Mouse (Mus musculus): ENCODE measurements around the gene Qpctl. TPM values are rescaled to one million over a fixed set of nuclear protein-coding genes. Genes with fewer than 3 reads are reported as not detected.
"Not testable (repeated sequence)": the region's sequence is repeated elsewhere in the genome, so short reads cannot be mapped to it uniquely, and the experiment has no call there.

Gene Qpctl
- total RNA-seq, 2 experiments from 2014 or later, result 17.9 to 19.7 TPM

DNA sequence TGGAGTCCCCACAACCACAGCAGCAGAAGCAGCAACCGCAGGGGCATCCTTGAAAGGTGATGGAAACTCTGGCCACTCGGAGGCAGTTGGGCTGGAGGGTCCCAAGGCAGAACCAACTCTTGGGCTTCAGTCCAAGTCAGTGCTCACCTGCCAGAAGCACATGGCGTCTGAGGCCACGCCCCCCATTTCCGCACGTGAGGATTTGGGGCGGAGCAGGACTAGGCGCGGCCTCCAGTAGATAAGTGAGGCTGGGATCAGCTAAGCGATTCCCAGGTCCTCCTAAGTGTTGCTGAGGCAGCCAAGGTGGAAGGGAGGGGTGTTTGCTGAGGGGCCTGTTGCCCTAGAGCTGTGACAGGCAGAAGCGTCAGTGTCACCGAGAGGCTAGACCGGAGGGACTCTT lies 15.9 kb upstream of the Qpctl start:
- DNase-seq (ENCODE audit: extremely low spot score in 1 of 2, low spot score in 1 of 2), result no peak

DNA sequence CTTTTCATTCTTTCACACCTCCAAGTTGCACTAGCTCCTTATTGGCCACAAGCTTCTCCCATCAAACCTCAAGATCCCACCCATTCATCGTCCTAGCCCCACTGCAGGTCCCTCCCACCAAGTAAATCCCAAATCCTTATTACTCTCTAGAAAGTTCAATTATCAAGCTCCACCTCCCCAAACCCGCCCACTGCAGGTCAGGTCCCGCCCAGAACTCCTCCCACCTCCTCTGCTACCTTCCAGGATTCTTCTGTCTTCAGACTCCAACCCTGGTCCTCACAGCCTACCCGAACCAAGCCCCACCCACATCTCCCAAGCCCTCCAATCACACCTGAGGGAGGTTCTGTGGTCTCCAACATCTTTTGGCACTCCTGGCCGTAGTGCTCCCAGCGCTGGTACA lies 15.1 kb upstream of the Qpctl start:
- no peak for DNase-seq (ENCODE audit: extremely low spot score in 1 of 2, low spot score in 1 of 2)

DNA sequence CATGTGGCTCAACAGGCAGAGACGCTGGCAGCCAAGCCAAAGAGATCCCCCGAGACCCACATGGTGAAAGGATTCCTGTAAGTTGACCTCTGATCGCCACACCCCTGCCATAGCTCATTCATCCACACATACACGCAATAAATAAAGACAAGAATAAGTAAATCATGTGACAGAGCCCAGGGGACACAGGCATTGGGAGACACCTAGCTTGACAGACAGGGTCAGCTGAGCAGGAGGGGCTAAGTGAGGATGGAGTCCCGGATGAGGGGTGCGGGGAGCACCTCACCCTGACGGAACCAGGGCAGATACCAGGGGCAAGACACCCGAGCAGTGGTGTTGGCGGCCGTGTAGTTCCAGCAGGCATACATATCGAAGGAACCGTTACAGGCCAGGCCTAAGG lies 14.7 kb upstream of the Qpctl start:
- DNase-seq (ENCODE audit: extremely low spot score in 1 of 2, low spot score in 1 of 2), result no peak

DNA sequence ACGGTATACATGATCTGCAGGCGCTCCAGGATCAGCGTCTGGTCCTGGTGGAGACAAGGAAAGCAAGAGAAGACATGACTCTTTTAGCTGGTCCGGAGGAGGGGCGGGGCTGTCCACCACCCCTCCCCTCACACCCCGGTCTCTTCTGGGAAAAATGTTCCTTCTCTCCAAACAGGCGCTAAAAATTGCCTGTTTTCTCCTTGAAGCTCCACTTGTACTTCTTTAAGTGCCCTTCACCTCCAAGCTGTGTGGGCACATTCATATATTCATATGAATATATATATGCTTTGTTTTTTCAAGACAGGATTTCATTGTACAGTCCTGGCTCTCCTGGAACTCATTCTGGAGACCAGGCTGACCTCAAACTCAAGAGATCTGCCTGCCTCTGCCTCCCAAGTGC lies 13.8 kb upstream of the Qpctl start:
- no peak for DNase-seq (ENCODE audit: extremely low spot score in 1 of 2, low spot score in 1 of 2)

DNA sequence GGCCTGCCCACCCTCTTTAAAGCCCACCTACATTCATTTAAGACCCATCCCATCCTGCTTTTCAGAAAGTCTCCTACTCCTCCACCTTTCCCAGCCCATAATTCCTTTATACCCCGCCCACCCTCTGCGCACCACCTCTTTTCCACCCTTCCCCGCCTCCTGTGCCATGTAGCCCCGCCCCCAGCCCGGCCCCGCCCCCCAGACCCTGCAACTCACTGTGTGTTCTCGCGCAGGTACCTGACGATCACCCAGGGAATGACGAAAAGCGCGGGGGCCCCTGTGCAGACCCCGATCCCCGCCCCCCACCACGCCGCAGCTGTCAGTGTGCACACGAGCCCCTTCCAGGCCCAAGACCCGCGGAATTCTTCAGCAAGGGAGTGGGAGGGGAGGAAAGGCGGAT lies 11.0 kb upstream of the Qpctl start:
- no peak for DNase-seq (ENCODE audit: extremely low spot score in 1 of 2, low spot score in 1 of 2)

DNA sequence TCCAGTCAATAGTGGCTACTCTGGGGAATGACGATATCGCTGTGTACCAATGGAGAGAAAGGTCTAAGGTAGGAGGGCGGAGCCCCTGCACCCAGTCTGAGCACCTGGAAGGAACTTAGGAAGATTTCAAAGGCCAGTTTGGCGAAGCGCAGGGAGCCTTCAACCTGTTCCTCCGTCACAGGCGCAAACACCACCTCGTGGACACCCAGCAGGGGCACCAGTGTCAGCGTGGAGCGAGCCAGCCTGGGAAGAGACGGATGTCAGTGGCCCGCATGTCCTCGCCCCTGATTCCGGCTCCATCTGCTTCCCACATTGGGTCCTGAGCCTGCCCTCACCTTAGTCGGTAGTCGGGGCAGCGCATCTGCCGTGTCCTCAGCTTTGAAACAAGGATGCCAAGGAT lies 10.3 kb upstream of the Qpctl start:
- no peak for DNase-seq (ENCODE audit: extremely low spot score in 1 of 2, low spot score in 1 of 2)

DNA sequence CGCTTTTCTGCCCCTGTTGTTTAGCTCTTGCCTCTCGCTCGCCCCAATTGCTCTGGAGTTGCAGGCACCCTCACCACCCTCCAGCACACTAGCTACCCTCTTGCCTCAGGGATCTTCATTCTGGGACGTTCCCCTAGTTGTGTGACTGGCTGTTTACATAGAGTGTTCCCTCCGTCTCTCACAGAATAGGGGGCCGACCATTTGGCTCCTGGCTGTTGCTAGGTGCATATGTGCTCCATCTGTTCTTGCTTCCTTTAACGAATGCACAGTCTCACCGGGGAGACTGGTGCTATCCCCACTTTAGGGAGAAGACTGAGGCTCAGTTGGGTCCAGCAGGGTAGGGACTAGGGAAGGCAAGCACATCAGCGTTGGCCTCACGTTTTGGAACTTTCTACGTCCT lies 9.5 kb upstream of the Qpctl start:
- no peak for DNase-seq (ENCODE audit: extremely low spot score in 1 of 2, low spot score in 1 of 2)

DNA sequence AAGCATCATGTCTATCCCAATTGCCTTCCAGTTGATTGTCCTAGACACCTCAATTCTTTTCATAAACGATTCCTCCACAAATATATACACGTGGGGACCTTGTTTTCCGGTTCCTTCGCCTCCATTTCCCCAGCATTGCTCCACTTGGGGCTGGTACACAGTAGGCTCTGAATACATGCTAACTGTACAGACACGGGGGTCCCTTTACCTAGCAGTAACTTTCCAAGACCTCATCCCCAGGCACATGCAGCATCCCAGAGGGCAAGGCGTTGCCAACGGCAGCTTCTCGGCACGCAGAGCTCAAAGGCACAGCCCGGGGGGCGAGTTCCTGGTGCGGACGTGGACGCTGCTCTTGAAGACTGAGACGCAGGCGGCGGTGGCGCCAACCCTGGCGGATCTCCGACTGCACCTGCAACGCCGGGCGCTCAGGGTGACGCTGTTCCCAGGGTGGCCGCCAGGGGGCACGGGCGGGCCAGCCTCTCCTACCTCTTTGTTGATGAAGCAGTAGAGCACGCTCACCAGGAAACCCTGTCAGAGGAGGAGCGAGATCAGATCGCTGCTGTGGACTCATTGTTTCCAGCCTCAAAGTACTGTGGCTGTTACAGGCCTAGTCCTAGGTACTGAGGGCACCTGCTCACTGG lies 8.2 kb upstream of the Qpctl start:
- peak; percentile 96 to 97 for DNase-seq (ENCODE audit: extremely low spot score in 1 of 2, low spot score in 1 of 2)

DNA sequence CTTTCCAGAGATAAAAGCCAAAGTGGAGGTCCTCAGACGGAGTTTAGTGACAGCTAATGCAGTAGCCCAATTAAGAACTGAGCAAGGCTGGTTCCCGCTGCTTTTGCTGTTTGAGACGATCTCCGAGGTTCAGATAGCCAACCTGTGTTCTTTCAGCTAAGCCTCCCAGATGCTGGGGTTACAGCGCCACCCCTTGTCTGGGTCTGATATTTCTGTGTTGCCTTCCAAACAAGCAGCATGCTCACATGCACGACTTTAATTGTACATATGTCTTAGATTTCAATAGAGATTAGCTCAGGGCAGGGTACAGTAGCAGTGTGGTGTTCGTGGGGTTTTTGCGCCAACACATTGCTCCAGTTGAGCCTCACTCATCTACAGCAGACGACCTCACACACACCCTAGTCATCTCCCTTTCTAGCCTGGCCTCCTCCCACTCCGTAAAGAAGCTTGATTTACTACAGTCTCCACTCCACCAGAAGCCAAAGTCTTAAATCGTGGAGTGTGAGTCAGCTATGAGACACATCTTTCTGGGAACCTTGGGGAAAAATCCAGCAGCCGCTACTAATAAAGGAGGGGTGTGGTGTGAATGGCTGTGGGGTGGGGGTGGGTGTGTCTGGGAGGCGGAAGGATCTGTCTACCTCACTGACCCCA lies 6.9 kb upstream of the Qpctl start:
- DNase-seq (ENCODE audit: extremely low spot score in 1 of 2, low spot score in 1 of 2), result no peak

DNA sequence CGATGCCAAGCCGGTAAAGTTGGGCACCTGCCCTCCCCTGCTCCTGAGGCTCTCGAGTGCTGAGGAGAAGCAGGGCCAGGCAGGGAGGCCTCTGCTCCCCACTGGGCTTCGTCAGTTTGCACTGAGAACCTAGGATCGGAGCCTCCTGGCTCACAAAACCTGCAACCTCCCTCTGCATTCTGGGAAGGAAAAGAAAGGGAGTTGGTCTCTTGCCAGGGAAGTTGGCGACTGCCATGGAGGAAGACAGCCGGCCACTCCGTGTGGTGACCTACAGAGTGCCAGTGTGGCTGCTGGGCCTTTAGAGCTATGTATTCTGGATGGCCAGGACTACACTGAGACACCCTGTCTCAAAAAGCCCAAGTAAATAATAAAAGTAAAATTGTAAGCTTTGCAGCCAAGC lies 5.7 kb upstream of the Qpctl start:
- no peak for DNase-seq (ENCODE audit: extremely low spot score in 1 of 2, low spot score in 1 of 2)

DNA sequence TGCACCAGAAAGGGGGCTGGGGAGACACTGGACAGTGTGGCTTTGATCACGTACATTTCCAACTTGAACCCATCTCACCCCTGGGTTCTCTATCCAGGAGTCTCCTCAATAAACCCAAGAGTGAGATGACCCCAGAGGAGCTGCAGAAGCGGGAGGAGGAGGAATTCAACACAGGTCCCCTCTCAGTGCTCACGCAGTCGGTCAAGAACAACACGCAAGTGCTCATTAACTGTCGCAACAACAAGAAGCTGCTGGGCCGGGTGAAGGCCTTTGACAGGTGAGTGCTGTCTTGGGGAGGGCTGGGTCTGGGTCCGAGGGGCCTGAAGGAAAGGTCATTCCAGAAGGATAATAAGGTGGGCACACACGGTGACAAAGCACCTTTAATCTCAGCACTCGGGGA lies 2.0 kb upstream of the Qpctl start:
- DNase-seq (ENCODE audit: extremely low spot score in 1 of 2, low spot score in 1 of 2), result not testable (repeated sequence)

DNA sequence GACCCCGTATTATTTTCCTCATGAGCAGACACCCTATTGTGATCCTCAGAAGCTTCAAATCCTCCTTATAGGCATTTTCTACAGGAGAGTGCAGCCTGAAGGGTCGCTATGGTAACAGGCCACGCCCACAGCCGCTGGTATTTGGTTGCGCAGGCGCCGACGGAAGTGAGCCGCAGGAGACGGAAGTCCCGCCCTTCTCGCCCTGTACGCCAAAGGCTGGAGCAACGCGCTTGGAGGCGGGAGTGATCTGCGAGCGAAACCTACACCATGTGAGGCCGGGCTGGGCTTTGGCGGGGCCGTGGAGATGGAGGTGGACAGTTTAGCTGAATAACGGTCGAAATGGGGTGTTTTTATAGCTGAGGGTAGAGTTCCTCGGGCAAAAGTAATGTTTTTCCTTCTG lies 535 bp upstream of the Qpctl start, which contains the start of gene Snrpd2:
Gene Snrpd2, plus strand, starts transcription at position 97 of the 400 bp plus-strand sequence.
- DNase-seq (ENCODE audit: extremely low spot score in 1 of 2, low spot score in 1 of 2), result peak; percentile 92 to 96

DNA sequence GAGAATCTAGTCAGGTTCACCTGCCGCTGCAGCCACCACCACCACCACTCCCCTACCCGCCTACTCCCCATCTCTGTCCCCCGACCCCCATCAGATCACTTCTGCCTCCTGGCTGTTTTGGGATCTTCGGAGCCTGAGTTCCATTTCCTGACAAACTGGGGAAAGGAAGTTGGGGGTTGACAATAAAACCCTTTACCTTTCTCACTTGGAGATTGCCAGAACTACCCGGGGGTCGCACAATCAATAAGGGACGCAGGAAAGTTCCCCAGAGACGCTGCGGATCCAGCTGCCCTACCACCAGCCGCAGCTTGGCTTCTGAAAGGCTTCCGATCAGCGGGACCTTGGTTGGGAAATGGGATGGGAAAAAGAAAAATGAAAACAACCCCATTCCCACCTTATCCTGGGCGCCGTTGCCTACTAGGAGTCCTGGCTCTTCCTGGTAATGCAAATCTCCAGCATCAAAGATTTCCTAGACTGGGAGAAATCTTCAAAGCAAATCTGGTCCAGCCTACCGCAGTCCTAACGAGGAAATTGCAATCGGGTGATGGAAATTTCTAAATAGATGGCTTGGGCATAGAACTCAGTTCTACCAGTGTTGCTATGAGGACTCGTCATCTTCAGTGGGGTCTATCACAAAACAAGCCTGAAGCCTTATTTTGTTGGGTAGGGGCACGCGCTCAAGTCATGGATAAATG lies 764 bp downstream of the Qpctl start:
- DNase-seq (ENCODE audit: extremely low spot score in 1 of 2, low spot score in 1 of 2), result no peak

DNA sequence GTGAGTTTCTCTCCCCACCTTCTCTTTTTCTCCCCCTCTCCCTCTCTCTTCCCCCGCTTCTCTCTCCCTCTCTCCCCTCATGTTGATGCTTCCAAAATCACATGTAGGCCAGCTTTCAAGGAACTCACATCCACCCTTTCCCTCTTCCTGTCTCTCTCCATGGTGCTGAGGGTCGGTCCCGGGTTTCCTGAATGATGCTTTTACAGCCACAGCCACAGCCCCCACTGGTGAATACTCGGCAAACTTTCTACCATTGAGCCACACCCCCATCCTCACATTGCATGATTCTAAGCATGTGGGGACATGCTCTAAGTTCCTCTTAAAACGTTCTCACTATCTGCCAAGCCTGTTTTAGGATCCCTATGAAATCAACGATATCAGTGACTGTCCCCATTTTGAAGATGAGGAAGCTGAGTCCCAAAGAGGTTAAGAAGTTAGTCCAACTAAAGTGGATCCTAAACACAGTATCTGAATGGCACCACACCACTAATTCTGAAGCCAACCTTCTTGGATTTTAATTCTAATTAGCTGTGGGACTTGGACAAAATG lies 1.5 kb downstream of the Qpctl start:
- no peak for DNase-seq (ENCODE audit: extremely low spot score in 1 of 2, low spot score in 1 of 2)

DNA sequence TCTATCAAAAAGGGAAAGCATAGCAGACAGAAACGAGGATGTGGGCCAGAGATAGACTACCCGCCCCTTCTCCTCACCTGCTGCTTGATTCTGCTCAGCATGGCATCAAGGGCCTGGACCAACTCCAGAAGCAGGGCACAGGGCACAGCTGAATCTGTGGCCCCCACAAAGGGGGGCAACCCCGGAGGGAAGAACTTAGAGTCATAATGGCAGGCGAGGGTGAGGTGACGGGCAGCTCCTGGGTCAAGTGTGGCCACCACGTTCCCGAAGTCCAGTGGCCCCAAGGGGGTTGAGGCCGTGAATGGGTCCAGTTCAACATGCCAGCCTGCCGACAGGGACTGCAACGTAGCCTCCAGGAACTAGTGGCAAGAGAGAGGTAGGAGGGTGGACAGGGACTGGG lies 2.3 kb downstream of the Qpctl start:
- DNase-seq (ENCODE audit: extremely low spot score in 1 of 2, low spot score in 1 of 2), result no peak

DNA sequence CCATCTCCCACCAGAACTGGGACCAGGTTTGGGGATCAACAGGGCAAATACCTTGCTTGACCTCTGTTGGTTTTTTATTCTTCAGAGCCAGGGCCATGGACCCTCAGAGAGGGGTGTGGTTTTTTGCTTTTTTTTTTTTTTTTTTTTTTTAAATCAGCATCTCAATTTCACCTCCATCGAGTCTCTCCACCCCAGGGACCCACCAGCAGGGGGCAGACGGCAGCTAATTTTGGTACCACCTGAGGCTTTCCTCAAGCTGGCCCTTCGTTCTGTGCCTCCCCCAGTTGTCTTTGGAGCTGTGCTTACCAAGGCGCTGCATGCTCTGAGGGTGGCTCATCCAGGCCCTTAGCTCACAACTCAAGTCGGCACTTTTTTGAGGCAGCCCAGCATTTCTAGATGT lies 11.7 kb downstream of the Qpctl start:
- DNase-seq (ENCODE audit: extremely low spot score in 1 of 2, low spot score in 1 of 2), result peak; percentile 52 to 79

DNA sequence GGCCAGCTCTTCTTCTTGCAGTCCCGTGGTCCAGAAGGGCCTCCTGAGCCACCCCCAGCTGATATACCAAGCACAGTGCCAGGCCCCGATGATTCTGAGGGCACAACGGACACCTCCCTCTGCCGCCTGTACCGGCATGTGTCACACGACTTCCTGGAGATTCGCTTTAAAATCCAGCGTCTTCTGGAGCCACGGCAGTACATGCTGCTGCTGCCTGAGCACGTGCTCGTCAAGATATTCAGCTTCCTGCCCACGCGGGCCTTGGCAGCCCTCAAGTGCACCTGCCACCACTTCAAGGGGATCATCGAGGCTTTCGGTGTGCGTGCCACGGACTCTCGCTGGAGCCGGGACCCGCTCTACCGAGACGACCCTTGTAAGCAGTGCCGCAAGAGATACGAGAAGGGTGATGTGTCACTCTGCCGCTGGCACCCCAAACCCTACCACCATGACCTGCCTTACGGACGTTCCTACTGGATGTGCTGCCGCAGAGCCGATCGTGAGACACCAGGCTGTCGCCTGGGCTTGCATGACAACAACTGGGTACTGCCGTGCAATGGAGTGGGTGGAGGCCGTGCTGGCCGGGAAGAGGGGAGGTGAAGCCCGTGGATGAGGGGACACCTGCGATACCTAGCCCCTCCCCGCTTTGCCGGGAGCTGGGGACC lies 12.3 kb downstream of the Qpctl start:
- no peak for DNase-seq (ENCODE audit: extremely low spot score in 1 of 2, low spot score in 1 of 2)

DNA sequence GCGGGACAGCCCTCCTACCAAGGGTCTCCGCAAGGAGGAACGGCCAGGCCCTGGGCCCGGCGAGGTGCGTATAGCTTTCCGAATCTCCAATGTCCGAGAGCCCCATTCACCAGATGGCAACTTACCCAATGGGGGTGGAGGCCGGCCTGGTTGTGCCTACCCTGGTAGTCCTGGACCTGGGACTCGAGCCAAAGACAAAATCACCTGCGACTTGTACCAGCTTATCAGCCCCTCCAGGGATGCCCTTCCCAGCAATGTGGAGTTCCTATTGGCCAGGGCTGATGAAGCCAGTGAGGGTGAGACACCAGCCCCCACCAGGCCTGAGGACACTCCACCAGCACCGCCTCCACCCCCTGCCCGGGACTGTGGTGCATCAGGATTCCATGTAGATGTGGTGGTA lies 12.9 kb downstream of the Qpctl start:
- no peak for DNase-seq (ENCODE audit: extremely low spot score in 1 of 2, low spot score in 1 of 2)

DNA sequence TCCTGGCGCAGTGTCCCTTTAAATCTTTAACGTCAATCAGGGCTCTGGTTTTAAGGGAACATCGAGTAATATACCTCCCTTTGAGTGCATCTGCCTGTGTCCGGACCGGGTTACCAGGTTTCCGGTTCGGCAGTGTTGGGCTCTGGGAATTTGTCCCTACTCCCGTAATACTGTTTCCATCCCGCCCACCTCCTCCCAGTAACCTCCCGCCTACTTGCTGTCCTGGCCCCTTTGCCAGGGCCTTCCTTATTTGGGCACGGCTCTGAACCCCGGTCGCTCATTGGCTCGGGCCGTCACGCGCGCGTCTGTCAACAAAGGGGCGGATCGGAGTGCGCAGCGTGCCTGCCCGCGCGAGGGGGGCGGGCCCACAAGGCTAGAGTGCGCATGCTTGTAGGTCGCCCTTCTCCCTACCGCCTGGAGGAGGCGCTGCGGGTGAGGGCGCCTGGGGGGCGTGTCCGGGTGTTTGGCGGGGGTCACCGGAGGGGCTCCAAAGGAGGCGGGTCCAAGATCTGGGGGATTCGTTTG lies 17.7 kb downstream of the Qpctl start:
- DNase-seq (ENCODE audit: extremely low spot score in 1 of 2, low spot score in 1 of 2), result peak; percentile 87 to 94

DNA sequence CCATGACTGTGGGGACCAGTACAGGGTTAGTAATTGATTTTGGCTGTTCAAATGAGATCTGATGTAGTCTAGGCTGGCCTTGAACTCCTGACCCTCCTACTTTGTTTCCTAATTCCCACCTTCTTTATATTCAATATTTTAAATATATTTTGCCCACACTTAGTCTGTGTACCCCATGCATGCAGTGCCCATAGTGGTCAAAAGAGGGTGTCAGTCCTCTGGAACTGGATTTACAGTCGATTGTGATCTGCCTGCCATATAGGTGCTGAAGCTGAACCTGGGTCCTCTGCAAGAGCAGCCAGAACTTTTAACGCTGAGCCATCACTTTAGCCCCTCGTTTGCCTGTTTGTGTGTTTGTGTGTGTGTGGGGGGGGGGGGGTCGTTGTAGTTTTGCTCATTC lies 18.4 kb downstream of the Qpctl start:
- DNase-seq (ENCODE audit: extremely low spot score in 1 of 2, low spot score in 1 of 2), result no peak

DNA sequence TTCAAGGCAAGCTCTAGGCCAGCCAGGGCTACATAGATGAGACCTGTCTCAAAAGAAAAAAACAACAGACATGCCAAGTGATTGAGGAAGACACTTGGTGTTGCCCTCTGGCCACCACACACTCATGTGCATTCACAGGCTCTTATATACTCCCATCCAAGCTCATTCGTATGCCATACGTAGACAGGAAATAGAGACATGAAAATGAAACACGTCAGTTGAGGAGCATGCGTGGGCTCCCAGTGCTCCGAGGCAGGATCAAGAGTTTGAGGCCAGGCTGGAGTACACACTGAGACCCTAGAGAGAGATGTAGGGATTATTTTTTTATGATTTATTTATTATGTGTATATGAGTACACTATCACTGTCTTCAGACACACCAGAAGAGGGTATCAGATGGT lies 19.7 kb downstream of the Qpctl start:
- DNase-seq (ENCODE audit: extremely low spot score in 1 of 2, low spot score in 1 of 2), result no peak

All from layer of hippocampus, postnatal 25 days (tissue).